ENCODE assay signal across 11 mouse cellular contexts in genomic region chr4:45673081-45673819, GRCm38 (mm10).
DNase-seq lines count a peak whose midpoint lies in the region; ATAC-seq and TF ChIP-seq lines count a peak whose summit lies in the region.
"Had no signal": no experiment of that assay in that cellular context is flagged by ENCODE, and none has a peak within 500 bp of the region (broad histone marks: within the 10 kb centered on the region; RNA-seq: fewer than 3 reads in every experiment).

No protein-coding gene starts in this region.

- TF ChIP-seq CTCF in heart, adult 2 months (IDR thresholded peaks at IDR 0.05), result no peak

- H3K27me3 ChIP-seq in heart, adult 2 months (ENCODE audit: control insufficient read depth, insufficient read depth, low read length), result no peaks in the 10 kb centered on the region
- H3K27me3 ChIP-seq in hindbrain, embryonic 15.5 days, result no peaks in the 10 kb centered on the region
- no peaks in the 10 kb centered on the region for H3K27me3 ChIP-seq in midbrain, embryonic 16.5 days (ENCODE audit: control insufficient read depth, insufficient read depth, low read depth, low read length)

- H3K27ac ChIP-seq in heart, adult 2 months, result no peak overlapping the region
- peak overlapping the region; percentile 39; the same call in 1 of the 2 replicates for H3K27ac ChIP-seq in hindbrain, embryonic 15.5 days (replicated peaks)
- H3K27ac ChIP-seq in midbrain, embryonic 16.5 days (ENCODE audit: low read length), result peak overlapping the region; percentile 44; the same call in 1 of the 2 replicates
- H3K27ac ChIP-seq: kidney, postnatal 0 days had no signal

- no peak overlapping the region for H3K9ac ChIP-seq in heart, adult 2 months (ENCODE audit: low read depth, low read length)
- no peak overlapping the region for H3K9ac ChIP-seq in hindbrain, embryonic 15.5 days
- H3K9ac ChIP-seq in midbrain, embryonic 16.5 days (ENCODE audit: low read depth, low read length), result no peak overlapping the region

- no peak for TF ChIP-seq POLR2A in heart, adult 2 months (IDR thresholded peaks at IDR 0.05; ENCODE audit: insufficient read depth, low read depth, low read length)

- no peak for TF ChIP-seq EP300 in heart, adult 2 months (IDR thresholded peaks at IDR 0.05; ENCODE audit: insufficient read depth, low read depth, low read length)

- H3K36me3 ChIP-seq in heart, adult 2 months (ENCODE audit: control insufficient read depth, insufficient read depth, low read length), result no peaks in the 10 kb centered on the region
- no peaks in the 10 kb centered on the region for H3K36me3 ChIP-seq in hindbrain, embryonic 15.5 days
- no peaks in the 10 kb centered on the region for H3K36me3 ChIP-seq in midbrain, embryonic 16.5 days (ENCODE audit: control insufficient read depth, insufficient read depth, low read length)

- no peaks in the 10 kb centered on the region for H3K4me1 ChIP-seq in heart, adult 2 months (ENCODE audit: control insufficient read depth, insufficient read depth, low read length)
- peaks cover 25% of the 10 kb centered on the region for H3K4me1 ChIP-seq in hindbrain, embryonic 15.5 days (replicated peaks)
- peaks cover 23% of the 10 kb centered on the region for H3K4me1 ChIP-seq in midbrain, embryonic 16.5 days (ENCODE audit: control insufficient read depth, insufficient read depth, low read length)

- WGBS in heart, adult 2 months, result 52% methylated on average over 16 of the region's 16 CpGs
- 40% methylated on average over 16 of the region's 16 CpGs for WGBS in hindbrain, embryonic 15.5 days
- 49% methylated on average over 16 of the region's 16 CpGs for WGBS in midbrain, embryonic 16.5 days

- H3K9me3 ChIP-seq in hindbrain, embryonic 15.5 days, result no peaks in the 10 kb centered on the region
- no peaks in the 10 kb centered on the region for H3K9me3 ChIP-seq in midbrain, embryonic 16.5 days (replicated peaks; ENCODE audit: control insufficient read depth, low read length, poor library complexity, severe bottlenecking)

- no peak overlapping the region for H3K4me3 ChIP-seq in heart, adult 2 months
- no peak overlapping the region for H3K4me3 ChIP-seq in hindbrain, embryonic 15.5 days
- no peak overlapping the region for H3K4me3 ChIP-seq in midbrain, embryonic 16.5 days (ENCODE audit: low read depth, low read length)

- intact Hi-C loops in heart, adult 2 months (cut with DNase I), result no loop called here

- ATAC-seq in hindbrain, embryonic 15.5 days (ENCODE audit: low FRiP score, low read depth), result peak; percentile 75; the same call in 1 of the 2 replicates
- peak; percentile 67; the same call in 1 of the 2 replicates for ATAC-seq in midbrain, embryonic 16.5 days
- ATAC-seq: Patski had no signal

- 0 out of 2 replicates have a peak overlapping the region, but pooled peaks have one; percentile 10 for H3K4me2 ChIP-seq in hindbrain, embryonic 15.5 days
- no peak overlapping the region; the same call in 1 of the 2 replicates for H3K4me2 ChIP-seq in midbrain, embryonic 16.5 days (ENCODE audit: low read length)

- peak; percentile 58 for DNase-seq in heart, adult 11 months
- no peak for DNase-seq in heart, adult 2 months
- DNase-seq in brain, embryonic 18.5 days (ENCODE audit: low read depth, low spot score), result peak; percentile 37
- DNase-seq in T-cell, adult 2 months (ENCODE audit: low spot score), result no peak
- DNase-seq in adrenal gland, postnatal 4 days (ENCODE audit: low spot score in 2 of 2), result no peak
- no peak for DNase-seq in testis, postnatal 14 days (ENCODE audit: low spot score)
- DNase-seq: heart, postnatal 4 days had no signal

- no peaks in the 10 kb centered on the region for H3K79me2 ChIP-seq in heart, adult 2 months (replicated peaks; ENCODE audit: control insufficient read depth, insufficient read depth, low read length)

Comparison
In these comparisons a context has a peak if more than half of its experiments do, and no peak if none do; other contexts are left out.
1. DNase-seq: peak in heart, adult 11 months (single experiment) and brain, embryonic 18.5 days (single experiment); none in heart, adult 2 months (0 of 2), T-cell, adult 2 months (single experiment), adrenal gland, postnatal 4 days (0 of 2) and testis, postnatal 14 days (single experiment).